Mouse (Mus musculus) embryonic fibroblast, embryonic 13.5 days (primary cell): ENCODE measurements at regions not wholly inside any gene's neighbourhood (a gene's known extent, or its start where the extent isn't known, plus 50 kb on each side); places are given as distances from the start of the nearest gene placed in this dataset.

Experiments
- CTCF ChIP-seq: IDR thresholded peaks from 2 replicates; pipeline ENCODE4 v1.5.1; 2011; ENCODE audit warnings: mild to moderate bottlenecking, control low read depth, low read length, moderate library complexity, borderline replicate concordance; ENCODE audit not compliant: insufficient read depth
- POLR2A ChIP-seq: IDR thresholded peaks from 2 replicates; pipeline ENCODE4 v1.6.1; 2011; ENCODE audit warnings: low read depth, mild to moderate bottlenecking, control low read depth, low read length, moderate library complexity

GRCm38 (mm10) chr5:77483053-77483717 lies 75.3 kb upstream of the Igfbp7 start:
- TF ChIP-seq CTCF (no peak), POLR2A (no peak)
